Mouse (Mus musculus): Measurements from ENCODE around the gene Pqbp1. TPM values are rescaled to one million over a fixed set of nuclear protein-coding genes. Genes with fewer than 3 reads are reported as not detected.
"Not testable (repeated sequence)": the region's sequence is repeated elsewhere in the genome, so short reads cannot be mapped to it uniquely, and the experiment has no call there.

The Pqbp1 gene
- total and polyA plus RNA-seq, 3 experiments, result 94.3 to 119 (median 96.6) TPM

DNA sequence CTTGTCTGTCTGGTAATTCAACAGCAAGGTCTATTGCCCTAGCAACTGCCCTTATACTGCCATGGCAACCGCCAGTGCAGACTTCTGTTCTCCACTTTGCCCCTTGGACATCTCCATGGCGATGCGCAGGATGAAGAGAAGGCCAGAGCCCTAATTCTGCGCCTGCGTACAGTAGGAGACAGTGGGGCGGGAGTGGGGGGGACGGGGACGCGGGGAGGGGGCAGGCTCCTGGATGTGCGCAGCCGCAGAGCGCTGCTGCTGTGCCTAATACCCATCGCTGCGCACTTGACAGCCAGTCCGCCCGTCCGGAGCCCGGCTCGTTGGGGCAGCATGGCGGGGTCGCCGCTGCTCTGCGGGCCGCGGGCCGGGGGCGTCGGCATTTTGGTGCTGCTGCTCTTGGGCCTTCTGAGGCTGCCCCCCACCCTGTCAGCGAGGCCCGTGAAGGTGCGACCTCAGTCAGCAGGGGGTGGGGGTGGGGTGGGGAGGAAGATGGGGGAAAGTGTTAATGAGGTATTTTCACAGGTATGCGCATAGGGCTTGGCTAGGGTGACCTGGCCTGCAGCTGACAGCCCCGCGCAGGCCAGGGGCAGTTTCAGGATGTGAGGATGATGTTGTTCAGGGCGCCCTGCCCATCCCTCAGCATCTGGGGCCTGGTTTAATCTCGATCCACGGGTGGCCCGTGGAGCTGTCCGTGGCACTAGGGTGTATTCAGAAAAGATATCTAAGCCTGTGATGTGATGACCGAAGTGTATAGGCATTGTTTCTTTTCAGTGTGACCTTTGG lies 20.7 kb upstream of the Pqbp1 start, which contains the start of gene Pcsk1n:
Gene Pcsk1n, plus strand, starts transcription at position 222 of the 783 bp plus-strand sequence.
- H3K9ac ChIP-seq (ENCODE audit: insufficient read depth, low read depth), result no peak within 1 kb of the TSS
- dilution Hi-C loops (cut with MboI; ENCODE audit: extremely low pct_ligation_motif_present, extremely low pct_unique_long_range_greater_than_20kb, low sequenced_read_pairs), result no loop called here
- TF ChIP-seq MEF2A (IDR thresholded peaks at IDR 0.05; ENCODE audit: borderline replicate concordance, low read depth, low read length), result no peak
- no peak for TF ChIP-seq JUND (conservative IDR thresholded peaks at IDR 0.05; ENCODE audit: low read depth, low read length)
- TF ChIP-seq CHD1 (IDR thresholded peaks at IDR 0.05; ENCODE audit: low read depth, low read length), result no peak
- TF ChIP-seq MAZ (IDR thresholded peaks at IDR 0.05; ENCODE audit: low read depth, low read length), result no peak

DNA sequence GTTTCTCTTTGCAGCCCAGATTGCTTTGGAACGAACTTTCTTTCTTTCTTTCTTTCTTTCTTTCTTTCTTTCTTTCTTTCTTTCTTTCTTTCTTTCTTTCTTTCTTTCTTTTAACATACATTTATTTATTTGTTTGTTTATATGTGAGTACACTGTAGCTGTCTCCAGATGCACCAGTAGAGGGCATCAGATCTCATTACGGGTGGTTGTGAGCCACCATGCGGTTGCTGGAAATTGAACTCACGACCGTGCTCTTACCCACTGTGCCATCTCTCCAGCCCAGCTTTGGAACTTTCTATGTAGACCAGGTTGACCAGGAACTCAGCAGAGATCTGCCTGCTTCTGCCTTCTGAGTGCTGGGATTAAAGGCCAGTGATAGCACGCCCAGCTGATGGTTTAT lies 18.9 kb upstream of the Pqbp1 start:
- H3K27me3 ChIP-seq (replicated peaks); H3K79me2 ChIP-seq (replicated peaks; ENCODE audit: control insufficient read depth, extremely low read depth, insufficient read depth, poor library complexity, severe bottlenecking); DNase-seq (ENCODE audit: extremely low read depth); H3K4me2 ChIP-seq (ENCODE audit: insufficient read depth, low read depth, poor library complexity, severe bottlenecking); H3K4me1 ChIP-seq (ENCODE audit: control insufficient read depth in 1 of 2, insufficient read depth in 2 of 2); H3K27ac ChIP-seq (ENCODE audit: insufficient read depth, low read depth); H3K4me3 ChIP-seq (replicated peaks in 1 of 3; ENCODE audit: low read depth in 2 of 3, low read length in 2 of 3, poor library complexity in 1 of 3); dilution Hi-C loops (cut with MboI; ENCODE audit: extremely low pct_ligation_motif_present, extremely low pct_unique_long_range_greater_than_20kb, low sequenced_read_pairs); H3K9me3 ChIP-seq (replicated peaks; ENCODE audit: low read length); H3K36me3 ChIP-seq (replicated peaks in 1 of 2; ENCODE audit: control insufficient read depth in 1 of 2, insufficient read depth in 1 of 2, low read length in 1 of 2); H3K9ac ChIP-seq (ENCODE audit: insufficient read depth, low read depth): not testable (repeated sequence)
- TF ChIP-seq SMC3 (IDR thresholded peaks at IDR 0.05; ENCODE audit: low read depth, low read length), result peak; percentile 20; the same call in 1 of the 2 replicates
- TF ChIP-seq CTCF (conservative IDR thresholded peaks at IDR 0.05 in 1 of 2, IDR thresholded peaks at IDR 0.05 in 1 of 2; ENCODE audit: low read depth in 2 of 2, low read length in 2 of 2), result peak in 1 of 2 experiments; percentile 55; a peak in 2 of 4 replicates
- in situ Hi-C loops (cut with MboI; ENCODE audit: low pct_ligation_motif_present, low pct_unique_long_range_greater_than_20kb, low sequenced_read_pairs), result loop anchor here (25.0 kb wide), 1 partner anchor 194 kb away; no protein-coding TSS in a partner anchor

More for the DNA sequence above, 20.7 kb upstream of the Pqbp1 start, which contains the start of gene Pcsk1n:
- Histone ChIP-seq H3K4me2 (ENCODE audit: insufficient read depth, low read depth, poor library complexity, severe bottlenecking) (no peak within 1 kb of the TSS), H3K9me3 (replicated peaks; ENCODE audit: low read length) (no peaks in the 10 kb centered on the region), H3K27ac (ENCODE audit: insufficient read depth, low read depth) (no peak within 1 kb of the TSS), H3K79me2 (replicated peaks; ENCODE audit: control insufficient read depth, extremely low read depth, insufficient read depth, poor library complexity, severe bottlenecking) (no peaks in the 10 kb centered on the region), H3K36me3 (replicated peaks in 1 of 2; ENCODE audit: control insufficient read depth in 1 of 2, insufficient read depth in 1 of 2, low read length in 1 of 2) (no peaks in the 10 kb centered on the region), H3K4me1 (ENCODE audit: control insufficient read depth in 1 of 2, insufficient read depth in 2 of 2) (peaks cover 0 to 4% of the 10 kb centered on the region in 2 experiments; a peak in 1 of 4 replicates), H3K4me3 (replicated peaks in 1 of 3; ENCODE audit: low read depth in 2 of 3, low read length in 2 of 3, poor library complexity in 1 of 3) (no peak within 1 kb of the TSS), H3K27me3 (replicated peaks) (no peaks in the 10 kb centered on the region)
- no peak for DNase-seq (ENCODE audit: extremely low read depth)
- in situ Hi-C loops (cut with MboI; ENCODE audit: low pct_ligation_motif_present, low pct_unique_long_range_greater_than_20kb, low sequenced_read_pairs), result loop anchor here (25.0 kb wide), 1 partner anchor 193 kb away; no protein-coding TSS in a partner anchor

DNA sequence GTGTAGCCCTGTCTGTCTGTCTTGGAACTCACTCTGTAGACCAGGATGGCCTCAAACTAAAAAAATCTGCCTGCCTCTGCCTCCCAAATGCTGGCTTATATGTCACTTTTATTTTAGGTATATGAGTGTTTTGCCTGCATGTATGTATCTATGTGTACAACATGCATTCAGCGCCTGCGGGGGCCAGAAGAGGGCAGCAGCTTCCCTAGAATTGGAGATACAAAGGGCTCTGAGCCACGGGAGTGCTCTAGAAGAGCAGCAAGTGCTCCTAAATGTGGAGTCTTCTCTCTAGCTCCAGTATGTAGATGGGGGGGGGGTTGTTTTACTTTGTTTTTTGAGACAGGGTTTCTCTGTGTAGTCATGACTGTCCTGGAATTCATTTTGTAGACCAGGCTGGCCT lies 16.6 kb upstream of the Pqbp1 start:
- H3K9me3 ChIP-seq (replicated peaks; ENCODE audit: low read length); H3K36me3 ChIP-seq (replicated peaks in 1 of 2; ENCODE audit: control insufficient read depth in 1 of 2, insufficient read depth in 1 of 2, low read length in 1 of 2); H3K27me3 ChIP-seq (replicated peaks); H3K9ac ChIP-seq (ENCODE audit: insufficient read depth, low read depth); H3K4me3 ChIP-seq (replicated peaks in 1 of 3; ENCODE audit: low read depth in 2 of 3, low read length in 2 of 3, poor library complexity in 1 of 3); dilution Hi-C loops (cut with MboI; ENCODE audit: extremely low pct_ligation_motif_present, extremely low pct_unique_long_range_greater_than_20kb, low sequenced_read_pairs); H3K4me1 ChIP-seq (ENCODE audit: control insufficient read depth in 1 of 2, insufficient read depth in 2 of 2); H3K27ac ChIP-seq (ENCODE audit: insufficient read depth, low read depth); H3K79me2 ChIP-seq (replicated peaks; ENCODE audit: control insufficient read depth, extremely low read depth, insufficient read depth, poor library complexity, severe bottlenecking); DNase-seq (ENCODE audit: extremely low read depth); H3K4me2 ChIP-seq (ENCODE audit: insufficient read depth, low read depth, poor library complexity, severe bottlenecking): not testable (repeated sequence)
- TF ChIP-seq CTCF (conservative IDR thresholded peaks at IDR 0.05 in 1 of 2, IDR thresholded peaks at IDR 0.05 in 1 of 2; ENCODE audit: low read depth in 2 of 2, low read length in 2 of 2), result peak in 1 of 2 experiments; percentile 38; a peak in 2 of 4 replicates
- TF ChIP-seq SMC3 (IDR thresholded peaks at IDR 0.05; ENCODE audit: low read depth, low read length), result peak; percentile 12; the same call in 1 of the 2 replicates
- peak; percentile 10 for TF ChIP-seq RAD21 (IDR thresholded peaks at IDR 0.05; ENCODE audit: low read depth, low read length)
- in situ Hi-C loops (cut with MboI; ENCODE audit: low pct_ligation_motif_present, low pct_unique_long_range_greater_than_20kb, low sequenced_read_pairs), result loop anchor here (25.0 kb wide), 1 partner anchor 197 kb away; no protein-coding TSS in a partner anchor

All from CH12.LX (cell line).